Mouse (Mus musculus) telencephalon, adult 2 months (tissue): ENCODE measurements around the gene Hsd17b14.
A peak's percentile ranks its signal among the peaks of the same experiment; 100 is the strongest.
"Not testable (repeated sequence)": the region's sequence is repeated elsewhere in the genome, so short reads cannot be mapped to it uniquely, and the experiment has no call there.

Experiments used
- DNase-seq: peaks from one replicate; pipeline ENCODE4 v3.0.0-alpha.2; 2011; ENCODE audit warnings: low read depth, low spot score

Hsd17b14 gene

DNA sequence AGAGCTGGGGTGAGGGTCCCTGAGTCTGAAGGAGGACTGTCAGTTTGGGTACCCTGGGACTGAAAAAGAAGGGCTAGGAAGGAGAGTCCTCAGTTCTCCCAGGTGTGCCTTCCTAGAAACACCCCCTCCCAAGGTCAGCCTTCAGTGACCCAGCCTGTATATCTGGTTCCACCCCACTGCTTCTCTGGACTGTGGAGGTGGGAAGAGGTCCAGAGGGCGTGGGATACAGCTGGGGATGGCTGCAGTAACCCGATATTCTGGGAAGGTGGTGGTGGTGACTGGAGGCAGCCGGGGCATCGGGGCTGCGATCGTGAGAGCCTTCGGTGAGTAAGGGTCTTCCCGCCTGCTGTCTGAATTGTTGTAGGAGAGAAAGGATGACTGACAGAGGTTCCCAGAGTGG lies at the start of gene Hsd17b14:
Gene Hsd17b14, plus strand, starts transcription at position 150 of the 400 bp plus-strand sequence.
- DNase-seq = no peak

DNA sequence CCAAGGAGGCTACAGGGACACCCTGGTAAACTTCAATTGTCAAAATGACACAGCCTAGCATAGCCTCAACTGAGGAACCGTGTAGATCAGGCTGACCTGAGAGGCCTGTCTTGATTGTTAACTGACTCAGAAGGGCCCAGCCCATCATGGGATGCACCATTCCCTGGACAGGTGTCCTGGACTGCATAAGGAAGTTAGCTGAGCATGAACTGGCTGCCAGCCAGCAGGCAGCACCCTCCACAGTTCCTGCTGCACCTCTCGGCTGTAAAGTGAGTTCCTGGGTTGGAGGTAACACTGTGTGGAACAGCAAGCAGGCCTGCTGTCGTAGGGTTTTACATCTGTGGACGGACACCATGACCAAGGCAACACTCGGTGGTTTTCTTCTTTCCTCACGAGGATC lies 47.1 kb upstream of the Hsd17b14 start:
- DNase-seq = no peak

DNA sequence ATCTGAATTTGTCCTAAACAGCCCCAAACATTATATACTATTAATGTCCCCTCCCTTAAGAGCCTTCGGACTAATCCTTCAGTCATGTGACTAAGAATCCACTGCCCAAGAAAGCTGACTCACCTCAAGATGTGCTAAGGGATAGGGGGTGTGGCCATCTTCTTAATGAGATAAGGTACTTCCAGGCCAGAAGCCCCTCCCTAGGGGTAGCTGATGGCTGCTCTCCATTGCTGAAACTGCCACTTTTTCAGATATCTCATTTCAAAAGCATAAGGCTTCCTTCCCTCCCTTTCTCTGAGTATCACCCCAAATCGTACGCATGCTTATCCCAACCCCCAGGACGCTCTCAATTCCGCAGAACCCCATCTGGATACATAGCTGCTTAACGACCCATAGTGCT lies 46.1 kb upstream of the Hsd17b14 start:
- DNase-seq = no peak

DNA sequence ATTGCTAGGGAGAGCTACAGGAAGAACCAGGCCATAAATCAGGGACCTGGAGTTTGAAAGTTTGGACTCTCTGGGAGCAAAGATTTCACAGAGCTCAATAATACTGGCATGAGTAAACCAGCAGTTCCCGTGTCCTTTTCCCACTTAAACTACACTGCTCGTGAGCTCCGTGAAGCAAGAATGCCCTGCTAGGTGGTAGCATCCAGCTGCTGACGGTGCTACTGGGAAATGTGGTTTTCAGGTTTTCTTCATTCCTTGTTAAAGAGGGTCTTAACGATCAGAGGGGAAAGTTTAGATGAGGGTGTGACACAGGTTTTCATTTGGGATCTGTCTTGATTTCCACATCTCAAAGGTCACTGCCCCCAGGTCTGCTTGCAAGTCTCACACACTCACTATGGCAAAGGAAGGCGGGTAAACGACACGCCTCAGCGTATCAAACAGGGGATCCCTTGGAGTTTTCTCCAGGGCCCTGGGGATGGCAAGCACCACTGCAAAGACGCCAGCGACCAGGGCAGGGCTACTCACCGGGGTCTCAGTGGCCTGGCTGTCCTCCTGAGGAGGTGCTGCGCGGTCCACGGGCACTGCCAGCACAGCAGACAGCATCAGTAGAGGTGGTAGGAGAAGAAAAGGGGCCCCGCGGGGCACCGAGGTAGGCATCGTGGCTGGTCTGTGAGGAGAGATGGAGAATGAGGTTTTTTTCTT lies 45.4 kb upstream of the Hsd17b14 start:
- no peak for DNase-seq

DNA sequence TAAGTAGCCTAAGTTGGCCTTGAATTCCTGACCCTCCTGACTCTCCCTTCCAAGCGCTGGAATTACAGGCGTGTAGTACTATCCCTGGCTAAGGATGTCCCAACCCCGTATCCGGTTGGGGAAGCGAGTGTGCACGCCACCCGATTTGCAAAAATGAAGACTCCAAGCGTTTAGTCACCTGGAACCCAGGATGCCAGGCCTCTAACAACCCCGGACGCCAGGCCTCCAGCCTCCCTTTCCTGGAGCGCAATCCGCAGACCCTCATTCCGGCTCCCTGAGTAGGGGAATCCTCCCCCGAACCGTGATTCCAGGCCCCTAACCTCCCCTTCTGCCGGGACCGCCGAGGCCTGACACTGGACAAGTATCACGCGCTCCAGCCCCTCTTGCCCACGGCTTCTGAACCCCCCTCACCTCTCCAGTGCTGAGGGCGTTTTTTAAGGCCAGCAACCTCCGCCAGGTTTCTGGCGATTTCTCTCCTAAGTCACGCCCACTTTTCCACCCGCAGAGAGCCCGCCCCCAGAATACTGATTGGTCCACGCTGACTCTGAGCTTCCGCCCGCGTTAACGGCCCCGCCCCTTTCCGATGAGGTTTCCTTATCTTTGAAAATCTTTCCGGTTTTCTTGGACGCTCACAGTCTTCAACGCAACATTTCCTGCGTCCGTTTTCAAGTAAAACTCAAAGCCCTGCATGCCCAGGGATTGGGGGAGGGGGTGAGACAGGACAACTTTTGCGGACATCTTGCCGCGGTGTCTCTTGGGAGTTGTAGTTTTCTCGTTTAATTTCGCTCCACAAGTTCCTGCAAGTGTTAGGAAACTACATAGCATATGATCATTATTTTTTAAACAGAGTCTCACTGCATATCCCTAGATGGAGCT lies 44.5 kb upstream of the Hsd17b14 start, which contains the start of gene Nucb1:
Gene Nucb1, minus strand, starts transcription at position 495 of the 876 bp plus-strand sequence.
- DNase-seq = peak; percentile 88

DNA sequence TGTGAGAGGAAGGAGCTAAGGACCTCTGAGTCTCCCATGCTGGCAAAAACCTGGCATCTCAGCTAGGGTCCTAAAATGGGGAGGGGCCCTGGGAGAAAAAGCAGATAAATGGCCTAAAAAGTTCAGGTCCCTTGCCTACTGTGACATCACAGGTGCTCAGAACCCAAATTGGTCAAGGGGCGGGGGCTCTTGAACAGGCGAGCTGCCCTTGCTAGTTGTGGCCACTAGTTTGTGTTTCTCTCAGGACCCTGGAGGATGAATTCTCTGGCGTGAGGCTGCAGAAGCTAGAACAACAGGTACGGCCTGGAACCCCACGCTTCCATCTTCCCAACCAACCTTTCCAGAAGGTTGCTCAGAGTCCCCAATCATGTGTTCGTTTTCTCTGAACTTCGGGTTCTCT lies 40.3 kb upstream of the Hsd17b14 start:
- DNase-seq = no peak

DNA sequence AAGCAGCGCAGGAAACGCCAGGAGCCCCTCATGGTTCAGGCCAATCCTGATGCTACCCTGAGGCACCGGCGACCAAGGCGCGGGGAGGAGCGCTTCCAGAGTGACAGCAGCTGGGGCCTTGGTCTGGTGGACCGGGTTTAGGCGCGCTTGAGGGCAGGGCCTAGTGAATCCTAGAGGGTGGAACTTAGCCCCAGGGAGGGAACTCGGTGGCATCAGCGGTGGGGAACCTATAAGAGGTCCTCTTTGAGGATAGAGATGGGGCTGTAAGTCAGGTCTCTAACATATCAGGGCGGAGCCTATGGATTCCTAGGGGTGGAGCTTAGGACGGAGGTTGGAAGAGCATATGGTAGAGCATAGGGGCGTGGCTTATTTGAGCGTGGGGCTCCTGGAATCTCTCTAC lies 39.3 kb upstream of the Hsd17b14 start:
- no peak for DNase-seq

DNA sequence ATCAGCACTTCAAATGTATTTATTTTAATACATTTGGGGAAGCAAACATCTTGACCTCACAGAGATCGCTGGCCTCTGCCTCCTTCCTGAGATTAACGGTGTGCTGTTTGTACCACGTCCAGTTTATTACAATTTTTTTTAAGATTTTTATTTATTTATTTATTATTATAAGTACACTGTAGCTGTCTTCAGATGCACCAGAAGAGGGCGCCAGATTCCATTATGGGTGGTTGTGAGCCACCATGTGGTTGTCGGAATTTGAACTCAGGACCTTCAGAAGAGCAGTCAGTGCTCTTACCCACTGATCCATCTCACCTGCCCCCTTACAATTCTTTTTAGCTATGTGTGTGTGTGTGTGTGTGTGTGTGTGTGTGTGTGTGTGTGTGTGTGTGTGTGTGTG lies 37.8 kb upstream of the Hsd17b14 start:
- DNase-seq = not testable (repeated sequence)

DNA sequence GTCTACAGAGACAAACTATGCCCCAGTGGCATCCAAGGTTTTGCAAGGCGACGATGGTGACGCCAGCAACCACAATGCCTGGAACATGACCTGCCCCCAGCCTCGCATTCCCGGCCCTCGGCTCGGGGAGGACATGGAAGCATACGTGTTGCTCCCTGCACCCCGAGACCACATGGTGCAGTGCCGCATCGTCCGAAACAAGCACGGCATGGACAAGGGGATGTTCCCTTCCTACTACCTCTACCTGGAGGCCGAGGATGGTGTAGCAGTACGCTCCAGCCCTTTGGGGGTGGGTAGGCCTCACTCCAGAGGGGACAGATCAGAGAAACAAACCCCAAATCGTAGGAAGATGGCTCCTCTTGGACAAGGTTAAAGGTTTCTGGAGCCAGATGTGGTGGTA lies 36.1 kb upstream of the Hsd17b14 start:
- no peak for DNase-seq

DNA sequence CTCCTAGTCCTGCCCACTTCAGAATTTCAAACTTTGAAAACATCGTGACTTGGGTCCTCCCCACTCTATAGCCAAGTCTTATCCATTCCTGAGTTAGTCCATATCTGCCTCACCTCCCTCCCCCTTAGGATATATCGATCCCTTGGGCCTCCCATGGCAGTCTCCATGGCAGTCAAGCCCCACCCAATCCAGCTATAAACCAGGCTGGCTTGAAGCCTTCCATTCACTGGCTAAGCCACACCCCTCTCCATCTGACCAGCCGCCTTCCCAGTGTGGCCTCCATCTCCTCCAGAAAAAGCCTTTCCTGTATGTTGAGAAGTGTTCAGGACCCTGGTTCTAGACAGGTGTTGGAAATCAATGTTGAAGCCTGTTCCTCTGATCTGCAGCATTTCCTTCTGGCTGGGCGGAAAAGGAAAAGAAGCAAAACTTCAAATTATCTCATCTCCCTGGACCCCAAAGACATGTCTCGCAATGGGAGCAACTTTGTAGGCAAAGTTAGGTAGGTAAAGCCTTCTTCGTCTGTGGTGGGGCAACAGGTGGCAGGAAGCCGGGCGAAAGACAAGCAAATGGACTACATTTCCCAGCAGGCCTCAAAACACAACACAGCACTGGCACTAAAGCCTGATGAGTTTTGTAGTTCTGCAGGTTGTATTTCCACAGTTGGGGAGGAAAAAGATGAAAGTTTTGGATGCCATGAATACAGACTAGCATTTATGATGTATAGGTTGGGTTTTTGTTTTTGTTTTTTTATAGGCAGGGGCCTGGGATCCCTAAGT lies 35.2 kb upstream of the Hsd17b14 start:
- DNase-seq = no peak

DNA sequence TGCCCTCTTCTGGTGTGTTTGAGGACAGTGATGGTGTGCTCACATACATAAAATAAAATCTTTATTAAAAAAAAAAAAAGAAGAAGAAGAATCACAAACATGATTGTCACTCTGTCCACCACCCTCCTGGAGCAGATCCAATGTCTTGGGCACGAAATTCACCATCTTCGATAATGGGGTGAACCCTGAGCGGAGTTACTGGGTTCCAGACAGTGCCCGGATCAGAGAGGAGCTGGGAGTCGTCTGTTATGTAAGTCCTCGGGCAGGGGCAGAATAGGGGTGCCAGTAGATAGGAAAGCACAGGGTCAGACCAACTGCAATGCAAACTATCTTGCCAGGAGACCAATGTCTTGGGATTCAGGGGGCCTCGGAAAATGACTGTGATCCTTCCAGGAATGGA lies 34.1 kb upstream of the Hsd17b14 start:
- no peak for DNase-seq

DNA sequence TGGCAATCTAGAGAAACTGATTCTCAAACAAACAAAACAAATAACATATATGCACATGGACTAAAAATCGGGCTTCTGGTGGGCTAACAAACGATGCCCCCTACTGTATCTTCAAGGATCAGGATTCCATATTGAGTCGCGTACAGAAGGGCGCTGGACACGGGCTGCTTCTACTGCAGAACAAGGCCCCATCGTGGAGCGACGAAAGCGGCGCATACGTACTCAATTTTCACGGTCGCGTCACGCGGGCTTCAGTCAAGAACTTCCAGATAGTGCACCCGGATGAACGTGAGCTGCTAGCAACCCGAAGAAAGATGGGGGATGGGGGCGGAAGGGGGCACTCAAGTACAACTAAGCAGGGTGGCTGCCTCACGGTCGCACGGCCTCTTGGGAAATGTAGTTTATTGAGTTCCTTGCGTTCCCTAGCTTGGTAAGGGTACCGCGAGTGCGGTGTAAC lies 32.9 kb upstream of the Hsd17b14 start:
- DNase-seq = peak; percentile 95

DNA sequence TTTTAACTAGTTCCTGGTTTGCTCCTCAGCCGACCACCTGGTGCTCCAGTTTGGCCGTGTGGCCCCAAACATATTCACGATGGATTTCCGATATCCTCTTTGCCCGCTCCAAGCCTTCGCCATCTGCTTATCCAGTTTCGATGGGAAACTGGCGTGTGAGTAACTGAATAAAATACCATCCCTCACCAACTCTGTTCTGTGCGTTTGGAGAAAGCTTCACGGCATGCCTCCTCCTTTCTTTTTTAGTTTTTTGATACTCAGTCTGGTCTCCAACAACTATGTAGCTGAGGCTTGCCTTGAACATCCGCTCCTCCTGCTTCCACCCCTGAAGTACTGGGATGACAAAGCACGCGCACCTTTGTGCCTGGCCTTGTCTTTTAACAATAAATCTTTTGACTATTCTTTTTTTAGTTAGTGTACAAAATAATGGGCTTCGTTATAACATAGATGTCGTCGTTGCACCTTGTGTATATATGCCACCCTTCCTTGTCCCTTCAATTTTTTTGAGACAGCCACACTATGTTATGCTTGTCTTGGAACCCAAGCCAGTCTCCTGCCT lies 32.4 kb upstream of the Hsd17b14 start:
- no peak for DNase-seq

DNA sequence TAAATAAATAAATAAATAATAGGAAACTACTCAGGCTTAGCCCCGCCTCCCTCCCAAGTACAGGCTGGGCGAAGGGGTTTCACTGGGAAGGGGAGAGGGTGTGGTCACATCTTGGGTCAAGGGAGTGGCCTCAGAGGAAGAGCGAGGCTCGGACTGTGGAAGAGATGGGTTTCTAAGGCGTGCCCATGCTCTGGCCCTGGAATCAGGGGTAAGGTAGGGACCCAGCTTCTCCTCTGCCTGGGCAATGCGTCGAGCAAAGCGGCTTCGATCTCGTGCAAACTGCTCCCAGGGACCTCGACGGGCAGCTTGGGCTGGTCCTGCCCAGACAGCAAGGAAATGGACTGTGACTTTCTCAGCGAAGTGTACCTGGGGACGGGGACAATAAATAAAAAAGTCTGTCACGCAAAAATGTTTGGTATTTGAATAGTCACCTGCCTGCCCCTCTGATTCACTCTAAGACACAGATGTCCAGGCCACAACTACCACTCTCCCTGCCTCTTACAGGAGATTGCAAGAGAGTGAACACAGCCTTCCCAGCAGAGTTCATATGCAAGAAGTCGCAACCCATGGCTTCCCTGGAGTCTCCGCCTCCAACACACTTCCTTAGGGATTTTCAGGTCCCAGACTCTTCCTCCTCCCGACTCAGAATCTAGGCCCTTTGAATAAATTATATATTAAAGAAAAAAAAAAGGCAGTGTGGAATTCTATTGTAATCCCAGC lies 31.6 kb upstream of the Hsd17b14 start:
- no peak for DNase-seq

DNA sequence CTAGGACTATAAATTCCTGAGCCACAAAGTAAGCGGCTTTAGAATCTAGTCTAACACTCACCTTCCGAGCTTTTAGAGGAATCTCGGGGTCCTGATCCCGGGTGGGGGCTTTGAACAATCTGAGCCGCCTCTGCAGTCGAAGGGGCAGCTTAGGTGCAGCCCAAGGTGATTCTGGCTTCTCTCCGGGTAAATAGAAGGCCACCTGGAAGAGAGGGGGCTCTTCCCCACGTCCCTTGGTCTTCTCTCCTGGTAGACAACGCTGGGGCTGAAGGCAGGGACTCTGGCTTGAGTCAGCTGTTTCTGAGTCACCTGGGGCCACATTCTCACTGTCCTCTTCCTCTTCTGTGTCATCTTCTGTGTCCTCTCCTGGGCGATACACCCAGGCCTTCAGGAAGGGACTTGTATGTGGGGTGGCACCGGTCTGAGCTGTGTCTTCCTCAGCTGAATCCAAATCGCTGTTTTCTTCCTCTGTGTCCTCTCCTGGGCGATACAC lies 31.0 kb upstream of the Hsd17b14 start:
- no peak for DNase-seq

DNA sequence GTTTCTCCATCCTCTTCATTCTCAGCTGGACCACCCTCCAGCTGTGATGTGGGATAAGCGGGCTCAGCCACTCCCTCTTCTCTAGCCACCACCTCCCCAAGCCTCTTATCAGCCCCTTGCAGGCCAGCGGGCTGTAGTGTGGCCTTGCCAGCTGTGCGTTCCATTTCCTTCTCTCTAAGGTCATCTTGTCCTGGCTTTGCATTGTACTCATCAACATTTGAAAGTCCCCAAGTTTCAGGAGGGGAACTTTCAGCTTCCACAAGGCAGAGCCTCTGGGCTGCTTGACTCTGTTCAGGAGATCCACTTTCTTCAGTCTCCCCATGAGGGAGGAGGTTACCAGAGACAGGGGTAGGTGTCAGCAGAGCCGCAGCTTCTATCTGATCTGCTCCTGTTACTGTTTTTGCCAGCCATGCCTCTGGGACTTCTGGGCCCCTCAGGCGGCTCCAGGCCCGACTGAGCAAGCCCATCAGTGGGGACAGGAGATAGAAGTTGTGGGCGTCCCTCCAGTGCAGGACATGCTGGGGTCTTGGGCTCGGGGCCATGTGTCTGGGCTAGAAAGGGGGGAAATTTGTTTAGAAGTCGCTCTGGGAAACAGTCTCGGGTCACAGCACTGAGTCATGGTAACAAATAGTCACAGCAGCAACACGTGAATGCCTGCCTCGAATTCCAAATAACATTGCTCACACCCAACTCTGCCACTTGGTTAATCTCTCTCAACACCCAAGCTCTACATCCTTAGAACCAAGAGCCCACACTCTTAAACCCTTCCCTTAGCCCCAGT lies 29.7 kb upstream of the Hsd17b14 start:
- no peak for DNase-seq

DNA sequence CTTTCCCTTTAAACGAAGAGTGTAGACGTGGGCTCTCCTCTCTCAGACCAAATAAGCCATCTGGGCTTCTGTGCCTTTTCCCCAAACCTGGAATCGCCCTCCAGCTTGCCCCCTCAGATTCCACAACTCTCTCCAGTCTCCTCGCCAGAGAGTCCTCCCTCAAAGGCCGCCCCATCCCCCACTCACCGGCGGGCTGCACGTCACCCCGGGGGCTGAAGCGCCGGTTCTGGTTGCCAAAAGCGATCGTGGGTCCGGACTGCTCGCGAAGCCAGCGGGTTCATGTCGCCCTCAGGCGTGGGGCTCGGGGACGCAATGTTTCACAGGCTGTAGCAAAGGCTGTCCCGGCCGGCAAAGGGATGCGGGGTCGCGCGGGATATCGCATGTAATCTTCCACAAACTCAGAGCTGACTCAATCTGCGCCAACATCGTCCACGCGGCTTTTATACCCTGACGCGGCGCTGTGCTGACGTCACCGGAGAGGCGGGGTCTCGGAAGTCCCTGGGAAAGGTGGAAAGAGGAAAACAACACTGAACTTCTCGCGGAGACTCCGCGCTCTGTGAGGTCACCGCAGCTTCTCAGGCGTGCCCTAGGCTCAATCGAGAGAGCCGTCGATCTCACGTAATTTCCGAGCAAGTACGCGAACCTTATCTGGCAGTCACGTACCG lies 28.8 kb upstream of the Hsd17b14 start, which contains the start of the genes Ppp1r15a and Plekha4:
Gene Ppp1r15a, minus strand, starts transcription at position 460 of the 665 bp plus-strand sequence.
Gene Plekha4, plus strand, starts transcription at position 522 of the 665 bp plus-strand sequence.
- peak; percentile 81 for DNase-seq

DNA sequence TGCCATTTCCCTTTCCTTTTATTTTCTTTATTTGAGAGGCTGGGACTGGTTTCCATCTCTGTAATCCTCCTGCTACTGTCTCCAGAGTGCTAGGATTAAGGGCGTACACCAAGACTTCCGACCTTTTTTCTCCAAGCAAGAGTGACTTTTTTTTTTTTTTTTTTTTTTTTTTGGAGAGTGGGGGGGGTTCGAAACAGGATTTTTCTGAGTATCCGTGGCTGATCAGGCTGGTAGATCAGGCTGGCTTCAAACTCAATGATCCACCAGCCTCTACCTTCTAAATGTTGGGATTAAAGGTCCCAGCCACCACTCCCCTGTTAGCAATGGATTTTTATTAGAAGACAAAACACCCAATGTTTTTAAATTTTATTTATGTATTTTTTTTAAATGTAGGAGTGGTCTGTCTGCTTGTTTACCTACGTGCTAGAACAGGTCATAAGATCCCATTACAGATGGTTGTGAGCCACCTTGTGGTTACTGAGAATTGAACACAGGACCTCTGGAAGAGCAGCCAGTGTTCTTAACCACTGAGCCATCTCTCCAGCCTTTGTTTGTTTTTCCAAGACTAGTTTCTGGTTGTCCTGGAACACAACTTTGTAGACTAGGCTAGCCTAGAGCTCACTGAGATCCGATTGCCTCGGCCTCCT lies 28.1 kb upstream of the Hsd17b14 start:
- no peak for DNase-seq

DNA sequence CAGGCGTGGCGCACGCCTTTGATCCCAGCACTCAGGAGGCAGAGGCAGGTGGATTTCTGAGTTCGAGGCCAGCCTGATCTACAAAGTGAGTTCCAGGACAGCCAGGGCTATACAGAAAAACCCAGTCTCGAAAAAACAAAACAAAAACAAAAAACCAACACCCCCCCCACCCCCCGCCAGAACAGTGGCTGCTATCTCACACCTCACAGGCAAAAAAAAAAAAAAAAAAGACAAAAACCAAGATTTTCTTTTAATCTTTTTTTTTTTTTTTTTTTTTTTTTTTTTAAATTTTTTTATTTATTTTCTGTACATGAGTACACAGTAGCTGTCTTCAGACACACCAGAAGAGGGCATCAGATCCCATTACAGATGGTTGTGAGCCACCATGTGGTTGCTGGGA lies 27.5 kb upstream of the Hsd17b14 start:
- not testable (repeated sequence) for DNase-seq
